Mouse (Mus musculus): ENCODE measurements around the gene Snap47.

Gene Snap47

DNA sequence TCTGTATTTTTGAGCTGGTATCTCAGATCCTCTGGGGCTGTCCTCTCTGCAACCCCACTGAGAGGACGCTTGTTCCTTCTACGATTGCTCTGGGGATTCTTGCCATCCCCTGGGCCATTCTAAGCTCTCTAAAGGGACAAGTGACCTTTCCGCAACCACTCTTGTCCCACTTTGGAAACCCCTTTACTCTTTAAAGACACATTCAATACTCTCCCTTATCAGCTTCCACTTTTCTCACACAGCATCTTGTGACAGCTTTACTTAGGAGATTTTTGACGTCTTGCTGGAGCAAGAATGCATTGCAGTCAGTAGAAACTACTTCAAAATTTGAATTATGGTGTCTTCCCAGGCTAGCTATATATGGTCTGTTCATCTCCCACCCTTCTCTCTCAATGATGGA is at the start of gene Snap47:
Snap47 (minus strand) TSS at position 101 of the 400 bp plus-strand sequence.
- DNase-seq: no peak

DNA sequence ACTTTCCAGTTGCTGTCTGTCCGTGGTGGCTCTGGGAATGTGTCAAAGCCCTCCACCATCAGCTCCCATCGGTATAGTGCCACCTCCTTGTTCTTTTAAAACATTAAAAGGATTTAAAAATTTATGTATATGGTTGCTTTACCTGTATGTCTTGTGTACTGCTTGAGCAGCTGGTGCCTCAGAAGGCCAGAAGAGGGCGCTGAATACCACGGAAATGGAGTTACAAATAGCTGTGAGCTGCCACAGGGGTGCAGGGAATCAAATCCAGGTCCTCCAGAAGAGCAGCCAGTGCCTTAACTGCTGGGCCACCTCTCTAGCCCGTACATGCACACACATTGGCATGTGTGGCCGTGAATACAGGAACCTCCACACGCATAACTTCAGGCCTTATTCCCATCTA is 46.8 kb upstream of the Snap47 start:
- no peak for DNase-seq

GRCm38 (mm10) chr11:59496672-59497310 is 45.8 kb upstream of the Snap47 start:
- no peak for DNase-seq

DNA sequence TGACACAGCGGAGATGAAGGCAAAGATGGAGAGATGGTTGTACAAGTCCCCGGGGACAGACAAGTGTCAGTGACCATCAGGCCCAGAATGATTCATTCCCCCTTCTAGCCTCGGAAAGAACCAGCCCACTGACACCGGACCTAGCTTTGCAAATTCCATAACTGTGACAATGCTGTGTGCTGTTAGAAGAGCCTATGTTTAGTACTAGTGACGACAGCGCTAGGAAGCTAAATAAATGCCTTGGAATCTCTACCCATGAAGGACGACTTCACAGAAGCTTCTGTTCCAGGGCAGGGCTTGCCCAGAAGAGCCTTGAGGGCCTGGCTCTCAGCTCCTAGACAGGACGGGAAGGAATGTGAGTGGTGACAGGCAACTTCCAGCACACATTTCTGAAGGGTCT is 35.2 kb upstream of the Snap47 start:
- DNase-seq: no peak

GRCm38 (mm10) chr11:59485641-59486040 is 34.7 kb upstream of the Snap47 start:
- no peak for DNase-seq

DNA sequence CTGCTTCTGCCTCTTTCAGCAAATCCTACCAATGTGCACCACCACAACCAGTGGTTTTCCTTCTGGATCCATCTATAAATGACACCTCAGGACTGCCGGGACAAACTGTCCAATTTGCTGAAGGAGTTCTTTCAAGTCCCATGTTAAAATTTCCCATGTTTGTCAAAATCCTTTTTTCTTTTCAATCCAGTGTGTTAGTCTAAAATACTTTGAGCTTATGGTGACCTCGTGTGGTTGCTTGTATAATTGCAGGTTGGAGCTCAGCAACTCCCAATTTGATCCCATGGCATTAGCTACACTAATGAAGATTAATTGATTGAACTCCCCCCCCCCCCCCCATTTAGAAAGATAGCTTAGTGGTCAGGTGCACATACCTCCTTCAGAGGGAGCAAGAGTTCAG is 32.2 kb upstream of the Snap47 start:
- peak; percentile 46 to 73 for DNase-seq

DNA sequence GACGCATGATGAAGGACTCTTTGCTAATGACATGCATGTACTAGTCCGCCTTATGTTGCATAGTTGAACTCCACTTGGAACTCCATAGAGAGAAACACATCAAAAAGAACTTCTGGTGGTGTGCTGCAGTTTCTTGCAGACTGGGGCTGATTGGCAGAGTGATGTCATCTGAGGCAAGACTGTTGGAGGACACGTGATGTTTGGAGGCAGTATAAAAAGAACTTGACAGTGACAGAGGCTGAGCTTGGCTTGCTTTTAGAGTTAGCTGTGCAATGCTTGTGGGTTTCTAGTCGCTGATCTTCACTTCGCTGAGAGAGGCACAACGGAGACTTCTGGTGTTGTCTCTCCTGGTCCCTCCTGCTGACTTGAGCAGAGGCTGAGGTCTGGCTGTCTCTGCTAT is 26.3 kb upstream of the Snap47 start:
- DNase-seq: no peak

- peak; percentile 88 to 94 for DNase-seq
These were observed 21.3 kb upstream of the Snap47 start, which contains the start of gene Zfp867 for GRCm38 (mm10) chr11:59472326-59472677. Zfp867 (minus strand) TSS chr11:59472474.

GRCm38 (mm10) chr11:59471413-59472325 is 20.7 kb upstream of the Snap47 start:
- peak in 1 of 2 experiments; percentile 58 for DNase-seq

DNA sequence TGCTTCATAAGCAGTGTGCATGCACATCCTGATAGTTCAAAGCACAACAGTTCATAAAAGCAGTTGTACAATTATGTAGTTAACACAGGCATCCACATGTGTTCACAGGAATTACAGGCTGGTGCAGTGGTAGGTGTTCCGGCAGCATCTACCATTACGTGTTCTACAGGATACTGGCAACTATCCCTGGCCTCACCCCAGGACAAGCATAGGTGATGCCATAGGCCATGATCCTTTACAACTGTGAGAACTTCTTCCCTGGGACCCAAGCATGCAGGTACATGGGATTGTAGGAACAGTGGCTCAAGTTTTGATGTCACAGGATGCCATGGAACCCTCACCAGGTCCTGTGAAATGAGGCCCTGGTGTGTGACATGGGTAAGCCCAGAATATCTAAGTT is 9.5 kb upstream of the Snap47 start:
- DNase-seq: no peak

DNA sequence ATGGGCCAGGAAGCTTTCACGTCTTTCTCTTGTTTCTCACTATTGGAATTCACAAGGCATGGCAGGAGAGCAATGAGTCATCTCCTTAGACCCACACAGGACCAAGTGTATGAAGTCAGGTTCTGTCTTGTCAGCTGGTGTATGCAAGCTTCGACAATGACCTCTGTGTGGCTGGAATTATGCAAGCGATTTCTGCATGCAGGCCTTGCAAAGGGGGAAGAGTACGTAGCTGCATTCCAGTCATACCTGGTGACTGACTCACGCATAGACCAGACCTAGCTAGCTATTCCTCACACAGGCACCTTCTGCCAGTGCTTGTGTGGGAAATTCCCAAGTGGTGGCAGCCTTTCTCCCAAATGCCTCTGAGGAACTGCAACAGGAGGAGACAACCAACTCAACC is 8.0 kb upstream of the Snap47 start:
- no peak for DNase-seq

DNA sequence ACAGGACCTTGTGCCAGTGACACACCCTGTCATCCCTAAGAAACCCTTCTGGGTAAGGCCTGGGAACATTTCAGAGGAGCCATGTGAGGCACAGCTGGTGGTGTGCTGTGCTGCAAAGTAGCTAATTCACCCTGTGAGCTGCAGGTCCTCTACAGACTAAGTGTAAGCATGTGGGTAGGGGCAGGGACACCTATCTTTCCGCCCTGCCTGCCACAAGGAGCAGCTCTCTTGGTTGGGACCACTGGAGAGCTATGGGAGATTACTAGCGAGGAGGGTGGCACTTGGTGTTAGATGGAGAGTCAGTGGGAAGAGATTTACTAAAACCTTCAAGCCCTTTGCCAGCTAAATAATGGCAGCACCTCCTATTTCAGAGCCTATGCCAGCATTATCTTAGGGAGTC is 5.9 kb upstream of the Snap47 start:
- no peak for DNase-seq

- DNase-seq: no peak
These were observed 5.4 kb upstream of the Snap47 start for GRCm38 (mm10) chr11:59456346-59456745.

DNA sequence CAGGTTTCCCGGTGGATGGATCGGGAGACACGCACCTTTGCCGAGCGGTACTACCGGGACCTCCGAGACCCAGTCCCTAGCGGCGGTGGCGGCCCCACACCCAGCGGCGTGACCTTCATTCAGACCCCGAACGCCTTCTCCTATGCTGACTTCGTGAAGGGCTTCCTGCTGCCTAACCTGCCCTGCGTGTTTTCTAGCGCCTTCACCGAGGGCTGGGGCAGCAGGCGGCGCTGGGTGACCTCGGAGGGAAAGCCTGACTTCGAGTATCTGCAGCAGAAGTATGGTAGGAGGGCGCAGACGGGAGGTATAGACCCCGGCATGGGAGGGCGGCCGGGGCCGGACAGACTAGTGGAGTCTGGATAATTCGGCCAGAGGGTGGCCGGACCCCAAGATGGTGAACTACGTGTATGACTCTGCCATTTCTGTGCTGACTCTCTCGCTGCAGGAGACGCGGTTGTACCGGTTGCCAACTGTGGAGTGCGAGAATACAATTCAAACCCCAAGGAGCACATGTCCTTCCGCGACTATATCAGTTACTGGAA is 685 bp downstream of the Snap47 start:
- peak in 1 of 2 experiments; percentile 54 for DNase-seq

- peak; percentile 95 to 97 for DNase-seq
These were observed 1.2 kb downstream of the Snap47 start, which contains the start of gene Jmjd4 for GRCm38 (mm10) chr11:59449741-59450229. Jmjd4 (plus strand) TSS chr11:59450045.

DNA sequence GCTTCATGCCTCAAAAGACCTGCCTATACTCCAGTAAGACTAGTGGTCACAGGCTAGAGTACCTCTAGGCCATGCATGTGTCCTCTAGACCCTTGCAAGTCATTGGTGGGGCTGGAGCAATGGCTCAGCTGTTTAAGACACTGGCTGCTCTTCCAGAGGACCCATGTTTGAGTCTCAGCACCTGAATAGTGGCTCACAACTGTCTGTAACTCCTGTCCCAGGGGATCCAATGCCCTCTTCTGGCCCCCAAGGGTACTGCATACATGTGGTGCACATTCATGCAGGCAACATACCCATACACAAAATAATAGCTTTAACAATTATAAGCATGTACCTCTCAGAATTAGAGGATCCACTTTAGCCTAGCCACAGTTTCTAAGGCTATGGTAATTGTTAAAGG is 7.9 kb downstream of the Snap47 start:
- DNase-seq: no peak

GRCm38 (mm10) chr11:59437954-59438353 is 13.0 kb downstream of the Snap47 start:
- no peak for DNase-seq

- no peak for DNase-seq
These were observed 18.7 kb downstream of the Snap47 start for GRCm38 (mm10) chr11:59432261-59432660.

- no peak for DNase-seq
These were observed 21.0 kb downstream of the Snap47 start for GRCm38 (mm10) chr11:59429959-59430358.

DNA sequence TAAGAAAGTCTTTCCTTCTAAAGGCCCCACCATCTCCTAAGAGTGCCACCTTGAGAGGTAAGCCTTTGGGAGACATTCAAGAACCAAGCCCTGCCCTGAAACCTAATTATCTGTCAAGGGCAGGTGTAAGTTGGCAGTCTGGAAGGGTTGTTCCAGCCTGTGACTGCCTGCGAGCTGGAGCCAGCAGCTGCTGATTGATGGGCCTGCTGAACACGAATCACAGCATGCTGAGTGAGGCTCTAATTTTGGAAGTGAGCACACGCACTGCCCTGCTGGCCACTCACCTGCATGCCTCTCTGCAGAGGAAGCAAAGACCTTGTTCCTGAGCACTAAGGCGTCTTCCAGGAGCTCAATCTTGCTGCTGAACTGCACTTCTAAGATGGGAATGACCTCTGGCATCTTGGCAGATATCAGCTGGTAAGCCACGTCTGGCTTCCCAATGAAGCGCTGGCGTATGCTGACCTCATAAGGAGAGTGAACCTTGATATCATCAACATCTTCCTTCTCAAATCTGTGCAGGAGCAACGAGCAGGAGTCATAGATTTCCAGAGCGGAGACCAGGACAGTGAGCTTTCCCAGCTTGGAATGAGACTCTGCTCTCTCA is 22.8 kb downstream of the Snap47 start:
- DNase-seq: peak in 1 of 2 experiments; percentile 32

DNA sequence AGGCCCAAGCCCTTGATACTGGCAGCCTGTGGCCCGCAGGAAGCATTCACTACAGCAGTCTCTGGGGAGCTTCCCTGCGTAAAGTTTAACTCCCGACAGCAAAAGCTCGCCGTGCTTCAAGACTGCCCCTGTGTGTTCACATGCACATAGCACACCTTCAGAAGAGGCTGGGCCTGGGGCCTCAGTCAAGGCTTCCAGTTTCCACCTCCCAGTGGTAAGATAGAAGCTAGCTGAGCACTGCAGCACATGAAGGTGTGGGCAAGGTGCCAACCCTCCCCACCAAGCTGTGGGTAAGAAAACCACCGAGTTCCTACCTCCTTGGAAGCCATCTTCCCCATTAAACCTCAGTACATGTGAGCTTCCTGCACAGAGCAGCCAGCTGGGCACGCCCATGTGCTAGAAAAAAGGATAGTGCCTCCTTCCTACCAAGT is 25.3 kb downstream of the Snap47 start:
- DNase-seq: peak in 1 of 2 experiments; percentile 30

DNA sequence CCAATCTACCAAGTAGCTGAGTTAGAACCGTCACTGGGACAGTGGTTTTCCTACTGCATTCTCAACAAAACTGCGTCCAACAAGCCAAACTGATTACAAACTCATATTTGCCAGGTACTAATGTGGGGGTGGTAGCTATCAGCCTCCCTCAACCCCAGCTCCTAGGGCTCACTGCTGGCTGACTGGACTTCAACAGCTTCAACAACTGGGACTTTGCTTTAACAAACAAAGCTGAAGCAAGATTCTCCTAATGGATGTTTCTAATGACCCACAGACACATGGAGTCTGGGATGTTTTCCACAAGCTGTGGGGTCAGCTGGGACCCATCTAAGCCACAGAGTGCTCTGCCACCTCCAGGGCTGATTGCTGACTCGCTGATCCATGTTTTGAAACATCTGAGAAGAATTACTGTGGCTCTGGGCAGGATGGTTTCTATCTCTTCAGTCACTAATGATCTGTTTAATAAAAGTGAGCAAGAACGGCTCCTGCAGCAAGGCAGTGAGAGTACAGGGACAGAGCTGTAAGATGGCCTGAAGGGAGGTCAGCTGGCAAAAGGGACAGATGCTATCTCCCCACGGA is 27.9 kb downstream of the Snap47 start:
- no peak for DNase-seq

DNA sequence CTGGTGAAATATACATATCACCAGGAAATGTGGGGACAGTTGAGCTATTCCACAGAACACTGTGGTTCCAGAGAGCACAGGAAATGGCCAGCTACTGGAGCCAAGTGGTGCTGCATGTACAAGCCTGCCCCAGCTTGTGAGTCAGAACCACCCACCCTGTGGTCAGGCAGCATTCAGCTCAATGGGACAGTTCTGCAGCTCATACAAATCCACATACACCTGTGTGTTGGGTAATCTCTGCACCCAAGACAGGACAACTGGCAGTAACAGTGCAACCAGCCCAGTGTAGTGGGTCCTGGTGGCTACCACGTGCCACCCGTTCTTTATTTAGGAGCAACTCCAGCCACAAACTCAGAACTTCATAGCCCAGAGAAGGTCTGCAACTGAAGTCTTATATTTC is 29.0 kb downstream of the Snap47 start:
- DNase-seq: no peak
